Mouse (Mus musculus) lung, postnatal 0 days (tissue): ENCODE results near the gene Srsf9. TPM values are rescaled to one million over a fixed set of nuclear protein-coding genes. Genes with fewer than 3 reads are reported as not detected.
A peak's percentile ranks its signal among the peaks of the same experiment; 100 is the strongest.
"Not testable (repeated sequence)": the region's sequence is repeated elsewhere in the genome, so short reads cannot be mapped to it uniquely, and the experiment has no call there.

Experiments
- ATAC-seq: fragments of 200-750 bp; cut with Nextera tagmentation; 2 replicates; pipeline ENCODE4 v1.8.0; 2017; ENCODE audit warnings: moderate library complexity
- DNase-seq: peaks from one replicate; pipeline ENCODE4 v3.0.0-alpha.2; 2016; ENCODE audit warnings: low spot score
- H3K27ac ChIP-seq: fragments of 300-500 bp; sonication (generic); 2 replicates; pipeline ENCODE4 v1.5.1; 2014; ENCODE audit warnings: antibody characterized with exemption, mild to moderate bottlenecking, low read length, mixed read lengths
- H3K27me3 ChIP-seq: fragments of 300-500 bp; sonication (generic); replicated peaks from 2 replicates; pipeline ENCODE4 v1.6.1; 2014; ENCODE audit warnings: low read length, mixed read lengths; ENCODE audit not compliant: insufficient read depth
- H3K36me3 ChIP-seq: fragments of 300-500 bp; sonication (generic); 2 replicates; pipeline ENCODE4 v1.6.1; 2014; ENCODE audit warnings: low read length, mixed read lengths; ENCODE audit not compliant: insufficient read depth
- H3K4me1 ChIP-seq: fragments of 300-500 bp; sonication (generic); 2 replicates; pipeline ENCODE4 v1.6.1; 2014; ENCODE audit warnings: antibody characterized with exemption, low read depth, low read length, mixed read lengths; ENCODE audit not compliant: insufficient read depth
- H3K4me2 ChIP-seq: fragments of 300-500 bp; sonication (generic); replicated peaks from 2 replicates; pipeline ENCODE4 v1.6.1; 2014; ENCODE audit warnings: low read depth, mild to moderate bottlenecking, low read length, moderate library complexity, mixed read lengths
- H3K4me3 ChIP-seq: fragments of 300-500 bp; sonication (generic); 2 replicates; pipeline ENCODE4 v1.5.1; 2014; ENCODE audit warnings: low read depth, low read length
- H3K9ac ChIP-seq: fragments of 300-500 bp; sonication (generic); replicated peaks from 2 replicates; pipeline ENCODE4 v1.6.1; 2014; ENCODE audit warnings: low read depth, mild to moderate bottlenecking
- H3K9me3 ChIP-seq: fragments of 300-500 bp; sonication (generic); 2 replicates; pipeline ENCODE4 v1.6.1; 2016; ENCODE audit warnings: low read length, mixed read lengths
- CTCF ChIP-seq: IDR thresholded peaks from 2 replicates; pipeline ENCODE4 v1.5.1; 2016; ENCODE audit warnings: antibody characterized with exemption, mild to moderate bottlenecking
- EP300 ChIP-seq: IDR thresholded peaks from 2 replicates; pipeline ENCODE4 v1.6.1; 2016; ENCODE audit warnings: antibody characterized with exemption, mild to moderate bottlenecking, control low read depth
- WGBS: fragments of 180-500 bp; shearing (Covaris S2); extraction: QIAGEN DNeasy Blood & Tissue Kit; methylation state at CpG from one replicate; pipeline ENCODE4 v1.1.7; 2014; 5-methylcytosine and 5-hydroxymethylcytosine counted together
- polyA plus RNA-seq: library from polyadenylated mRNA; unstranded; fragments of >200 nt; fragmentation: Nextera tagmentation; extraction: Ambion mirVana; gene quantifications from 2 replicates; pipeline ENCODE4 v1.2.1, GENCODE M21; 2015

Srsf9 gene
- polyA plus RNA-seq, 1 experiment from 2014 or later: 140 TPM

- no peaks in the 10 kb centered on the region for H3K36me3 ChIP-seq
- no peak for DNase-seq
Observed at GRCm38 (mm10) chr5:115284735-115285134, 42.2 kb upstream of the Srsf9 start.

GRCm38 (mm10) chr5:115294173-115294572 lies 32.8 kb upstream of the Srsf9 start:
- ATAC-seq: no peak
- no peaks in the 10 kb centered on the region for H3K27me3 ChIP-seq
- H3K27ac ChIP-seq: no peak overlapping the region
- H3K4me3 ChIP-seq: no peak overlapping the region
- DNase-seq: no peak
- no peaks in the 10 kb centered on the region for H3K4me1 ChIP-seq
- no peak overlapping the region for H3K4me2 ChIP-seq
- TF ChIP-seq CTCF: peak; percentile 43
- TF ChIP-seq EP300: no peak
- H3K9ac ChIP-seq: no peak overlapping the region
- H3K36me3 ChIP-seq: 0 out of 2 replicates have a peak, but pooled peaks cover 10% of the 10 kb centered on the region
- 90% methylated on average over 8 of the region's 8 CpGs for WGBS
- no peaks in the 10 kb centered on the region for H3K9me3 ChIP-seq

More at GRCm38 (mm10) chr5:115284735-115285134, 42.2 kb upstream of the Srsf9 start:
- Histone ChIP-seq H3K4me2 (no peak overlapping the region), H3K9me3 (no peaks in the 10 kb centered on the region), H3K4me3 (no peak overlapping the region), H3K9ac (no peak overlapping the region), H3K27me3 (no peaks in the 10 kb centered on the region), H3K4me1 (peaks cover 6% of the 10 kb centered on the region; the same call in 1 of the 2 replicates), H3K27ac (no peak overlapping the region)
- no peak for ATAC-seq
- TF ChIP-seq EP300 (no peak), CTCF (peak; percentile 56)
- WGBS: 85% methylated on average over 3 of the region's 3 CpGs

GRCm38 (mm10) chr5:115296347-115296746 lies 30.6 kb upstream of the Srsf9 start:
- Histone ChIP-seq H3K9ac (no peak overlapping the region), H3K4me3 (no peak overlapping the region), H3K9me3 (no peaks in the 10 kb centered on the region), H3K4me1 (no peaks in the 10 kb centered on the region), H3K27me3 (no peaks in the 10 kb centered on the region), H3K36me3 (0 out of 2 replicates have a peak, but pooled peaks cover 10% of the 10 kb centered on the region), H3K4me2 (no peak overlapping the region), H3K27ac (no peak overlapping the region)
- DNase-seq: no peak
- TF ChIP-seq CTCF (no peak), EP300 (no peak)
- WGBS: 56% methylated on average over 10 of the region's 10 CpGs
- ATAC-seq: no peak

- no peaks in the 10 kb centered on the region for H3K4me1 ChIP-seq
- TF ChIP-seq CTCF (peak; percentile 63), EP300 (no peak)
- no peaks in the 10 kb centered on the region for H3K9me3 ChIP-seq
- peak; percentile 91 for DNase-seq
- H3K4me3 ChIP-seq: peak overlapping the region; percentile 82
- peak overlapping the region; percentile 66 for H3K9ac ChIP-seq
- ATAC-seq: peak; percentile 10
- H3K36me3 ChIP-seq: 0 out of 2 replicates have a peak, but pooled peaks cover 10% of the 10 kb centered on the region
- peak overlapping the region; percentile 64 for H3K4me2 ChIP-seq
- no peaks in the 10 kb centered on the region for H3K27me3 ChIP-seq
- WGBS: 1% methylated on average over 44 of the region's 46 CpGs
- peak overlapping the region; percentile 90 for H3K27ac ChIP-seq
Observed at GRCm38 (mm10) chr5:115300035-115300744, 26.8 kb upstream of the Srsf9 start.

GRCm38 (mm10) chr5:115300792-115301614 lies 26.0 kb upstream of the Srsf9 start, which contains the start of gene Dynll1:
Gene Dynll1 (minus strand): TSS chr5:115300999.
- peak within 1 kb of the TSS; percentile 66 for H3K9ac ChIP-seq
- DNase-seq (peak; percentile 97), ATAC-seq (peak; percentile 98)
- peak within 1 kb of the TSS; percentile 82 for H3K4me3 ChIP-seq
- peak within 1 kb of the TSS; percentile 90 for H3K27ac ChIP-seq
- TF ChIP-seq CTCF (peak; percentile 38), EP300 (no peak)
- no peaks in the 10 kb centered on the region for H3K4me1 ChIP-seq
- H3K36me3 ChIP-seq: 0 out of 2 replicates have a peak, but pooled peaks cover 10% of the 10 kb centered on the region
- H3K4me2 ChIP-seq: peak within 1 kb of the TSS; percentile 65
- no peaks in the 10 kb centered on the region for H3K27me3 ChIP-seq
- no peaks in the 10 kb centered on the region for H3K9me3 ChIP-seq
- WGBS: under 1% methylated on average over 64 of the region's 66 CpGs

- DNase-seq (no peak), ATAC-seq (no peak)
- 0 out of 2 replicates have a peak, but pooled peaks cover 10% of the 10 kb centered on the region for H3K36me3 ChIP-seq
- 0 out of 2 replicates have a peak overlapping the region, but pooled peaks have one; percentile 3 for H3K9ac ChIP-seq
- peak overlapping the region; percentile 65 for H3K4me2 ChIP-seq
- H3K27me3 ChIP-seq: no peaks in the 10 kb centered on the region
- H3K4me3 ChIP-seq: peak overlapping the region; percentile 82
- H3K4me1 ChIP-seq: no peaks in the 10 kb centered on the region
- WGBS: 16% methylated on average over 13 of the region's 13 CpGs
- H3K9me3 ChIP-seq: no peaks in the 10 kb centered on the region
- TF ChIP-seq CTCF (no peak), EP300 (no peak)
- H3K27ac ChIP-seq: peak overlapping the region; percentile 57; the same call in 1 of the 2 replicates
Observed at GRCm38 (mm10) chr5:115301615-115302014, 25.4 kb upstream of the Srsf9 start.

GRCm38 (mm10) chr5:115302190-115302589 lies 24.8 kb upstream of the Srsf9 start:
- H3K4me3 ChIP-seq, H3K27me3 ChIP-seq, H3K4me1 ChIP-seq, H3K9me3 ChIP-seq, ATAC-seq, DNase-seq, H3K27ac ChIP-seq, H3K36me3 ChIP-seq, H3K9ac ChIP-seq, H3K4me2 ChIP-seq: not testable (repeated sequence)
- WGBS: 76% methylated on average over 3 of the region's 7 CpGs
